Mouse (Mus musculus) hindbrain, postnatal 0 days (tissue): ENCODE data around the gene Pax8. TPM values are rescaled to one million over a fixed set of nuclear protein-coding genes. Genes with fewer than 3 reads are reported as not detected.

Experiments used
- ATAC-seq: fragments of 200-750 bp; cut with Nextera tagmentation; 2 replicates; pipeline ENCODE4 v1.8.0; 2017; ENCODE audit warnings: mild to moderate bottlenecking, moderate TSS enrichment, moderate library complexity
- DNase-seq: peaks from one replicate; pipeline ENCODE4 v3.0.0-alpha.2; 2015; ENCODE audit warnings: low spot score
- H3K27ac ChIP-seq: fragments of 300-500 bp; sonication (generic); 2 replicates; pipeline ENCODE4 v1.5.1; 2014; ENCODE audit warnings: mild to moderate bottlenecking
- H3K27me3 ChIP-seq: fragments of 300-500 bp; sonication (generic); 2 replicates; pipeline ENCODE4 v1.6.1; 2014; ENCODE audit warnings: low read length, mixed read lengths; ENCODE audit not compliant: insufficient read depth
- H3K36me3 ChIP-seq: fragments of 300-500 bp; sonication (generic); 2 replicates; pipeline ENCODE4 v1.6.1; 2014; ENCODE audit warnings: low read length, mixed read lengths; ENCODE audit not compliant: insufficient read depth
- H3K4me1 ChIP-seq: fragments of 300-500 bp; sonication (generic); 2 replicates; pipeline ENCODE4 v1.6.1; 2014; ENCODE audit warnings: antibody characterized with exemption, low read length, mixed read lengths; ENCODE audit not compliant: insufficient read depth
- H3K4me2 ChIP-seq: fragments of 300-500 bp; sonication (generic); 2 replicates; pipeline ENCODE4 v1.6.1; 2014; ENCODE audit warnings: low read depth, mild to moderate bottlenecking, low read length, moderate library complexity, mixed read lengths
- H3K4me3 ChIP-seq: fragments of 300-500 bp; sonication (generic); 2 replicates; pipeline ENCODE4 v1.5.1; 2014; ENCODE audit warnings: low read length
- H3K9ac ChIP-seq: fragments of 300-500 bp; sonication (generic); replicated peaks from 2 replicates; pipeline ENCODE4 v1.6.1; 2014; ENCODE audit warnings: mild to moderate bottlenecking, low read length, moderate library complexity, mixed read lengths
- H3K9me3 ChIP-seq: fragments of 300-500 bp; sonication (generic); 2 replicates; pipeline ENCODE4 v1.6.1; 2016; ENCODE audit warnings: low read length, mixed read lengths
- CTCF ChIP-seq: IDR thresholded peaks from 2 replicates; pipeline ENCODE4 v1.5.1; 2016; ENCODE audit warnings: antibody characterized with exemption, control low read depth, low read depth
- WGBS: fragments of 180-500 bp; shearing (Covaris S2); extraction: QIAGEN DNeasy Blood & Tissue Kit; methylation state at CpG from one replicate; pipeline ENCODE4 v1.1.7; 2014; 5-methylcytosine and 5-hydroxymethylcytosine counted together
- polyA plus RNA-seq: library from polyadenylated mRNA; unstranded; fragments of >200 nt; fragmentation: Nextera tagmentation; extraction: Ambion mirVana; gene quantifications from 2 replicates; pipeline ENCODE4 v1.2.1, GENCODE M21; 2015
- total RNA-seq: library from RNA; depleted of rRNA; stranded (reverse); fragments of >200 nt; gene quantifications from 2 replicates; pipeline ENCODE4 v1.2.3, GENCODE M21; 2014

The Pax8 gene
- total and polyA plus RNA-seq, 2 experiments from 2014 or later, result 16.3 to 32.0 TPM

DNA sequence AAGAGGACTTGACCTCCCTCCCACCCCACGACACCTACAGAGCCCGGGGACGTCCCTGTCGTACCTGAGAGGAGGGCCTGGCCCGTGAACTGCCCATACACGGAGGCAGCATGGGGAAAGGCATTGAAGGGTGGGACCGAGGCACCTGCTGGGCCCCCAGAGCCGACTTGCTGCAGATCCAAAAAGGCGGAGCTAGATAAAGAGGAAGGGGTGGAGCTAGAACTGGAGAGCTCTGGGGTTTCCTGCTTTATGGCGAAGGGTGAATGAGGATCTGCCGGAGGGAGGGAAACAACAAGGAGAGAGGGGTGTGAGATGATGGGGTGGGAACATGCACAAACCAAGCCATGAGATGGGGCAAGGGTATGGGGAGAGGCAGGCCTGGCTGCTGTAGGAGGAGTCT, 39.7 kb downstream of the Pax8 start:
- no peak overlapping the region for H3K4me2 ChIP-seq
- H3K4me1 ChIP-seq, result no peaks in the 10 kb centered on the region
- DNase-seq (no peak), ATAC-seq (no peak)
- no peak overlapping the region for H3K27ac ChIP-seq
- H3K9ac ChIP-seq, result no peak overlapping the region
- WGBS, result 84% methylated on average over 11 of the region's 11 CpGs
- no peak overlapping the region for H3K4me3 ChIP-seq
- TF ChIP-seq CTCF, result no peak
- no peaks in the 10 kb centered on the region for H3K9me3 ChIP-seq
- H3K27me3 ChIP-seq, result no peaks in the 10 kb centered on the region
- H3K36me3 ChIP-seq, result no peaks in the 10 kb centered on the region

- no peak for TF ChIP-seq CTCF
Measured at GRCm38 (mm10) chr2:24434670-24435069, 40.7 kb downstream of the Pax8 start.

GRCm38 (mm10) chr2:24429806-24430205, 45.6 kb downstream of the Pax8 start:
- no peak for ATAC-seq
- no peak overlapping the region for H3K4me3 ChIP-seq
- H3K9ac ChIP-seq, result no peak overlapping the region
- no peak for DNase-seq
- no peaks in the 10 kb centered on the region for H3K36me3 ChIP-seq
- no peaks in the 10 kb centered on the region for H3K27me3 ChIP-seq
- 90% methylated on average over 4 of the region's 4 CpGs for WGBS
- no peak for TF ChIP-seq CTCF
- no peaks in the 10 kb centered on the region; the same call in 1 of the 2 replicates for H3K4me1 ChIP-seq
- H3K9me3 ChIP-seq, result no peaks in the 10 kb centered on the region
- H3K4me2 ChIP-seq, result no peak overlapping the region
- no peak overlapping the region for H3K27ac ChIP-seq

More at GRCm38 (mm10) chr2:24434670-24435069, 40.7 kb downstream of the Pax8 start:
- no peak for DNase-seq
- WGBS, result 79% methylated on average over 2 of the region's 2 CpGs
- Histone ChIP-seq H3K4me3 (no peak overlapping the region), H3K36me3 (no peaks in the 10 kb centered on the region), H3K27ac (no peak overlapping the region), H3K27me3 (no peaks in the 10 kb centered on the region), H3K4me2 (no peak overlapping the region), H3K4me1 (no peaks in the 10 kb centered on the region), H3K9me3 (no peaks in the 10 kb centered on the region), H3K9ac (no peak overlapping the region)
- no peak for ATAC-seq

DNA sequence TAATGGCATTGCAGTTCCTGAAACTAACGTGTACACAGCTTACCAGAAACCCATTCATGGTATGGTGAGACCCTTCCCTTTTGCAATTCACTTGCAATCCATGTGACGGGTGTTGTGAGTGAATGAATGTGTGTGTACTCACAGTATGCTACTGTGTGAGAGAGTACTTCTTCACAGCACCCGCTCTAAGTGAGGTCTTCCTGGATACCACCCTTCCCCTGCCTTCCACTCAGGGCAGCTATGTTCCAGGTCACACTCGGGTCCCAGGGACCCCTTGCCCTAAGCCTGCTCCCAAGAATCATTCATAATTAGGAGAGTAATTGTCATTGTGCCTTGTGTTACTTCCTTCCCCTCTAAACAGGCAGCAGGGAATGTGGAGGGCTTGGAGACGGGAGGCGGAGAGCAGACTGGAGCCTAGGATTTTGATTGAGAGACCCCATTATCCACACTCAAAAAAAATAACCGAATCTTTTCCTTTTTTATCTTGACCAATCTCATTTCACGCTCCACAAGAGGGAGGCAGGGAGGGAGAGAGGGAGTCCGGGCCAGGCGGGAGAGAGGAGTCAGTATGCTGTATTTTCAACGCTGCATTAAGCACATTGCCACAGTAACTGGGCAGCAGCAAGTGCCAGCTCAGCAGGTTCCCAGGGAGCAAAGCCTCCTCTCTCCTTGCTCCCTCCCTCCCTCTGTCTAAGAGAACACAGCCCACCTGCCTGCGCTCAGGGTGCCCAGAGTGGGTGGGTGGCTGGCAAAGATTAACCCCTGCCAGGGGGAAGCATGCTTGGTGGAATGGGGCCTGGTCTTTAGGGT, 47.3 kb downstream of the Pax8 start:
- Histone ChIP-seq H3K4me3 (no peak overlapping the region), H3K4me1 (no peaks in the 10 kb centered on the region; the same call in 1 of the 2 replicates), H3K36me3 (no peaks in the 10 kb centered on the region), H3K9me3 (no peaks in the 10 kb centered on the region), H3K27me3 (no peaks in the 10 kb centered on the region), H3K9ac (no peak overlapping the region), H3K27ac (peak overlapping the region; percentile 74), H3K4me2 (peak overlapping the region; percentile 6; the same call in 1 of the 2 replicates)
- WGBS, result 19% methylated on average over 12 of the region's 12 CpGs
- peak; percentile 93 for ATAC-seq
- peak; percentile 41; the same call in 1 of the 2 replicates for TF ChIP-seq CTCF
- peak; percentile 79 for DNase-seq

DNA sequence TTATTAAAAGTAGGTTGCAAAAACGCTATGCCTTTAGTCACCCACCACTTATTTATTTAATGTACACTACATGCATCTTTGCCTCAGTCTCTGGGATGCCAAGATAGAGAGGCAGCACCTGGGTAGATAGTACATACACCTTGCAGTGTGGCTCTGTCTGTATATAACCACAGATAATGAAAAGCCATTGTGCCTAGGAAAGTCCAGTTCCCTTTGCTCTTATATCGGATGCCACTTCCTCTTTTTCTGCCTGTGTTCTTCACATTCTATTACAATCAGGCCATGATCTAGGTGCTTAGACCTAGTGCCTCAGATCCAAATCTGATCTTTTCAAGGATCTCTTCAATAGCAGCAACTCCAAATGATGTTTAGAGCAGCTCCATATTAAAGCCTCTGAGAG, 49.8 kb downstream of the Pax8 start:
- no peak overlapping the region for H3K9ac ChIP-seq
- ATAC-seq, result no peak
- no peaks in the 10 kb centered on the region for H3K27me3 ChIP-seq
- DNase-seq, result no peak
- no peak overlapping the region for H3K27ac ChIP-seq
- 87% methylated on average over 2 of the region's 2 CpGs for WGBS
- no peaks in the 10 kb centered on the region for H3K9me3 ChIP-seq
- TF ChIP-seq CTCF, result no peak
- no peaks in the 10 kb centered on the region for H3K36me3 ChIP-seq
- H3K4me2 ChIP-seq, result no peak overlapping the region
- no peaks in the 10 kb centered on the region; the same call in 1 of the 2 replicates for H3K4me1 ChIP-seq
- H3K4me3 ChIP-seq, result no peak overlapping the region

DNA sequence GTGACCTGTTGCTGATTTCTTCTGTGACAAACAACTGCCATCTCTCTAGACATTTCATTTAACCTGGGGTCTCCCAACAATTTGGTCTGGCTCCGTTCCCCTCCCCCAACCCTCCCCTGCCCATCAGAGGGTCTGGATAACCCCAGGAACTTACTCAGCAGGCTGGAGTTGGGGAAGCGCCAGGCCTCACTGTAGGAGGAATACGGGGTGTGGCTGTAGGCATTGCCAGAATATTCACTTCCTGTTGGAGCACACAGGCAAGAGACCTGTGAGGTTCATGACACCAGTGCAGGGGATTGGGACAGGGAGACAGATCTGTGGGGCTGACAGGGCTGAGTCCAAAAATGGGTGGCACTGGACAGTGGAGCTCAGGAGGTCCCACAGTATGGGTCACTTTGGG, 52.6 kb downstream of the Pax8 start:
- 71% methylated on average over 3 of the region's 3 CpGs for WGBS
- Histone ChIP-seq H3K27me3 (no peaks in the 10 kb centered on the region), H3K4me2 (no peak overlapping the region), H3K9ac (no peak overlapping the region), H3K4me1 (no peaks in the 10 kb centered on the region), H3K4me3 (no peak overlapping the region), H3K36me3 (no peaks in the 10 kb centered on the region), H3K27ac (no peak overlapping the region), H3K9me3 (no peaks in the 10 kb centered on the region)
- no peak for TF ChIP-seq CTCF
- ATAC-seq, result no peak
- DNase-seq, result no peak

GRCm38 (mm10) chr2:24421211-24421863, 54.1 kb downstream of the Pax8 start:
- no peaks in the 10 kb centered on the region for H3K36me3 ChIP-seq
- 82% methylated on average over 6 of the region's 6 CpGs for WGBS
- no peak overlapping the region for H3K4me2 ChIP-seq
- no peaks in the 10 kb centered on the region for H3K27me3 ChIP-seq
- no peak overlapping the region for H3K9ac ChIP-seq
- H3K27ac ChIP-seq, result no peak overlapping the region
- ATAC-seq (no peak), DNase-seq (no peak)
- H3K4me3 ChIP-seq, result no peak overlapping the region
- no peaks in the 10 kb centered on the region for H3K9me3 ChIP-seq
- 0 out of 2 replicates have a peak, but pooled peaks cover 7% of the 10 kb centered on the region for H3K4me1 ChIP-seq
- TF ChIP-seq CTCF, result no peak
